Mouse (Mus musculus) C2C12 (cell line): ENCODE data around the gene Fis1.

ENCODE experiments used
- CEBPB ChIP-seq: IDR thresholded peaks from one replicate; pipeline ENCODE4 v1.6.1; 2011; ENCODE audit warnings: low read depth, mild to moderate bottlenecking, control low read depth, moderate library complexity
- CTCF ChIP-seq: IDR thresholded peaks from one replicate; pipeline ENCODE4 v1.5.1; 2011; ENCODE audit not compliant: control insufficient read depth, insufficient read depth, insufficient read length
- FOSL1 ChIP-seq: IDR thresholded peaks from one replicate; pipeline ENCODE4 v1.8.0; 2011; ENCODE audit warnings: mild to moderate bottlenecking, low read length; ENCODE audit not compliant: poor library complexity, insufficient read depth, severe bottlenecking
- MAX ChIP-seq: IDR thresholded peaks from one replicate; pipeline ENCODE4 v1.6.1; 2011; ENCODE audit warnings: mild to moderate bottlenecking, control low read depth
- USF1 ChIP-seq: IDR thresholded peaks from one replicate; pipeline ENCODE4 v1.6.1; 2011; ENCODE audit warnings: low read depth, mild to moderate bottlenecking, control low read depth, moderate library complexity

DNA sequence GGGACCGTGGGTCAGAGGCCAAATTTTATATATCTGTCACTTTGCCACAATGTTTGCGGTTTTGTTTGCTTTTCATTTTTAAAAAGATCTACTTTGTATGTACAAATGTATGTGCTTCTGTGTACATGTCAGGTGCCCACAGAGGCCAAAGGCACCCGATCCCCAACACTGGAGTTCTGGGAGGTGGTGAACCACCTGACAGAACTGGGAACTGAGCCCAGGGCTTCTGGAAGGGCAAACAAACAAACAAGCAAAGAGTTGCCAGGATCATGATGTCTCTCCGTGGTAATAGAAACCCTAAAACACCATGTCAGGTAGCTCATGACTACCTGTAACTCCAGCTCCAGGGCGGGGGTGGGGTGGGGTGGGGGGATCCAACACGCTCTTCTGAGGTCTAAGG lies 7.0 kb downstream of the Fis1 start:
- TF ChIP-seq CTCF = no peak
- TF ChIP-seq USF1 = no peak
- TF ChIP-seq FOSL1 = no peak
- no peak for TF ChIP-seq MAX
- TF ChIP-seq CEBPB = no peak
